Mouse (Mus musculus): ENCODE measurements at regions not wholly inside any gene's neighbourhood (a gene's known extent, or its start where the extent isn't known, plus 50 kb on each side); places are given as distances from the start of the nearest gene placed in this dataset.

DNA sequence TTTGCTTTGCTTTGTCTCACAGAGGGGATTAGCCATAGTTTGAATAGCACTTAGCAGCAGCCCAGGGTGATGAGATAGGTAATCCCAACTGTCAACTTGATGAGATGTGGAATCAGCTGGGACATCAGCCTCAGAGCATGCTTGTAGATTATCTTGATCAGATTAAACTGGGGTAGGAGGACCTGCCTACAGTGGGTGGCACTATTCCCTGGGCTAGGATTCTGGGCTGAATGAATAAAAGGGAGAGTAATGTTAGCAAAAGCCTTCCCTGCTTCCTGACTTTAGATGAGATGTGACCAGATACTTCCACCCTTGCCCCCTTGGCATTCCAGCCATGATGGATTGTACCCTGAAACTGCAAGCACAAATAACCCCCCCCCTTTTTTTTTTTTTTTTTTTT, 198.0 kb upstream of the Klf3 start:
- DNase-seq (ENCODE audit: low spot score in 2 of 2): no peak

DNA sequence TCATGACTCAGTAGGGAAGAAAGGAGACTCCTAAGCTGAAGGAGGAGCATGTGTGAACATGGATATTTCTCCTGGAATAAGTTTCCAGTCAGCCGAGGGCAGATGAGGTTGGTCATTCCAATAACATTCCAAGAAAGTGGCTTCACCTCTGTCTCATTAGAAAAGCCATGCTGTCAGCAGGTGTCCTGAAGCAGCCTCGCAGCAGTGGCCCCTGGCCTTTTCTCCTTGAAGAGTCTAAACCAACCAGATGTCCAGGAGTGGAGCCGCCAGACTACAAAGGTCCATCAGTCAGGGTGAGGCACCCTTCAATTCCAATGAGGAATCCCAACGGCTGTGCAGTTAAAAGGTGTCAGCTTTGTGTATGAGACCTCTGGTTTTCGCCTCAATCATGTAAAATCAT, 197.2 kb upstream of the Klf3 start:
- DNase-seq (ENCODE audit: low spot score in 2 of 2): no peak

DNA sequence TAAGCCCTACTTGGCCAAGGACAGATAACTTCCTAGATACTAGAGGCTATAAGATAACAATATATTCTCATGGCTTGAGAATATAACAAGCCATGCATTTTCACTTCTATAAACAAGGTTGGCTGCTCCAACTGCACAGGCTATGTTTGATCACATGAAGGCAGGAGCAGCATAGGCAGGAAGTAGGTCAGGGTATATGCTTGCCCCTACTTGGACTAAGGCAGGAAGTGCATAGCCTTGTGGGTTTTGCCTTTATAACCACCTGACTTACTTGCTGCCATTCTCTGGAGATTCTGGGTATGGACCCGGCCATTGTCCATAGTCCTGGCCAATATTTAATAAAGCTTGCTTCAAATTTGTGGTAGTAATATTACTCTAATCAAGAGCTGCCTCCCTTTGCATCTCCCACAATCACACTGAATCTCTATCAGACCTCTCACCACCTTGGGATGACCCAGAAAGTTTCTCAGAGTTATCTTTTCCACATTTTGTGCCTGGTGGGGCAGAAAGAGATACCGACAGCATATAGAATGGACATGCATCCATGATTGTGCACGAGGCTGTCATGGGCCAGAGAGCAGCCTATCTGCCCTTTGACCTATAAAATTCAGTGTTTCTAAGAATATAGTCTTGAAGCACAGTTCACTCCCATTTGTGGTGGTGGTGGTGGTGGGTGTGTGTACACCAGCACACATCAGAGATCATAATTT, 193.7 kb upstream of the Klf3 start:
- DNase-seq (ENCODE audit: low spot score in 2 of 2): no peak

DNA sequence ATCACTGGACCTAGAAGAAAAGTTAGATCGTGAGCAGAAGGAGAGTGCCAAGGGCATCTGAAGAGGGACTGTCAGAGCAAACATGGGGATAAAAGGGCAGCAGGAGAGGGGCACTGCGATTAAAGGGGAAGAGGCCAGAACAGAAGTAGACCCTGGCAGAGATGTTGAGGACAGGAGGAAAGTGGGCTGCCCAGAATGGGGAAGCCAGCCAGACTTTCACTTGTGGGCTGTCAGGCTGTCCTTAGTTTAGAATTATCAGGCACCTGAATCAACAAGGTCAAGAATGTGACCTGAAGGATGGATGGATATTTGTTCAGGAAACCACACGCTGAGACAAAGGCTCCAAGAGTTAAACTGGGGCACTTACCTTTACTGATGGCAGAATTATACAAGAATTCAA, 193.0 kb upstream of the Klf3 start:
- no peak for DNase-seq (ENCODE audit: low spot score in 2 of 2)

DNA sequence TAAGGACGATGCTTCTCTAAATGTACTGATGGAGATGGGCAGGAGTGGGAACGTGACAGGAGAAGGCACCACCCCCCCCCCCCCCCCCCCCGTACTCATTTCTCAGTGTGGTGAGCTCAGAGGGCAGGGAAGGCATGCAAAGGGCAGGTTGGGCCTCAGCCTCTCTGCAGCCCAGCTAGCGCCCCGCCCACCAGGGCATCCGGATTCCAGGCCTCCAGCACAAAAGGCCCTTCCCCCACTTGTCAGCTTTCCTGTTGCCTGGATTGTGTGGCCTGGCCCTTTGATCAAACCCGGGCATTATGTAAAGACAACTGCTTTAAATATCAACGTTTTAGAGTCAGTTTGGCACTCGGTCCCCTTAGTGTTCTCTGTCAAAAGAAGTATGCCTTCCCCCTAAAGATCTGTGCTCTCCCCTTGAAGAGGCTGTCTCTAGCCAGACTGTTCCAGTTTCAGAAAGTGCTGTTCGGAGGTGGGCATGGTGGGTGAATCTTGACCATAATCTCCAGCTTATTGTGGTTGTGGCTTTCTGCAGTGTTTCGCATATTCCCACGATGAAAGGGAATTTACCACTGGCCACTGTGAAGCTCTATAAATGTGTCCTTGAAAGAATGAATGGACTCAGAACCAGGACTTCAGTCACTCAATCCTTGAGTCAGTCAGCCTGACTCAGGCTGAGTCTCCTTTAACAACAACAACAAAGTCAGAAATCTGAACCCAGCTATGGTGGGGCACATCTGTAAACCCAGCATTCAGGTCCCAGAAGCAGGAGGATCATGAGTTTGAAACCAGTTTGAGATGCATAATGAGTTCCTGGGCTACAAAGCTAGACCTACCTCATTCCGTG, 192.4 kb upstream of the Klf3 start:
- DNase-seq (ENCODE audit: low spot score in 2 of 2): no peak

DNA sequence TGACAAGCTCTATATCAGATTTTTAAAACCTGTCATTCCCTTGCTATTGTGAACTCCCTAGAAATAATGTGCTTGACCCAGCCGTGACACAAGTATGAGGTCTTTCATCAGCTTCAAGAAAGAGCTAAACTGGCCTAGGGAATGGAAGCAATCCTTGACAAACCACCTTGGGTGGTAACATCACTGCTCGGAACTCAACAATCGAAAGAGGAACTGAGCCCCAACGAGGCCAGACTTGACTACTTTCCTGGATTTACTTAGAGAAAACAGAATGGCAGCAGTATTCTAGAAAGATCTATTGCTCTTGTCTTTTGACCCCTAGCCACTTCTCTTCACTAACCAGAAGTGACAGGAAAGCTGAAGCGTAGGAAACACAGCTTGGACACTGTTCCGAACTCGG, 191.2 kb upstream of the Klf3 start:
- DNase-seq (ENCODE audit: low spot score in 2 of 2): no peak

DNA sequence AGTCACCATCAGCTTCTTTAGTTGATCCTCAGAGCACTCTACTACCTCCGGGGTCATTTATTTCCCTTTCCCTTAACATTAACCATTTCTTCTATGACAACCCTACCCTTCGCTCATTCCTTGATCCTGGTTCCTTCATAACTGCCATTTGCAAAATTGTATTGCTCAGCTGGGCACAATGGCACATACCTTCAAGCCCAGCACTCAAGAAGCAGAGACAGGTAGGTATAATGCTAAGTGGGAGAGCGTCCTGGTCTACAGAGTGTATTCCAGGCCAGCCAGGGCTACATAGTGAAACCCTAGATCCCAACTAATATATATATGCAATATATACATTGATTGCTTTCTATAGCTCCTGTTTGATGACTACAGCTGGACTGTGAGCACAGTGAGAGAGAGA, 189.5 kb upstream of the Klf3 start:
- no peak for DNase-seq (ENCODE audit: low spot score in 2 of 2)

DNA sequence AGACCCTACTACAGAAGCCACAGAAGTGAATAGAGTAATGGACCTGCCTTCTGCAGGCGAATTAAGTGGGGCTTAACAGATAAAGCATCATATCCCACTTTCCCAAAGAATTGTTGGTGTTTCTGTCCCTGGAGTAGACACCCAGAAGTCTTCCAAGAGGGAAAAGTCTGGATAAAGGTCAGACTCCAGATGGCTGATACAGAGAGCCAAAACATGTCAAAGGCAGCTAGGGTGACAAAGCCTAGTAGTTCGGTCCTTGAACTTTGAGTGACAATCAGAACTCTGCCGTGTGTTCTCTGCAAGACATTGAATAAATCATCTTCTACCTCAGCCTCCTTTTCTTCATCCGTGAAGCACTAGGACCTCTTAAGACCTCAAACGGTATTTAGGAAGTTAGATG, 185.1 kb upstream of the Klf3 start:
- DNase-seq (ENCODE audit: low spot score in 2 of 2): no peak

DNA sequence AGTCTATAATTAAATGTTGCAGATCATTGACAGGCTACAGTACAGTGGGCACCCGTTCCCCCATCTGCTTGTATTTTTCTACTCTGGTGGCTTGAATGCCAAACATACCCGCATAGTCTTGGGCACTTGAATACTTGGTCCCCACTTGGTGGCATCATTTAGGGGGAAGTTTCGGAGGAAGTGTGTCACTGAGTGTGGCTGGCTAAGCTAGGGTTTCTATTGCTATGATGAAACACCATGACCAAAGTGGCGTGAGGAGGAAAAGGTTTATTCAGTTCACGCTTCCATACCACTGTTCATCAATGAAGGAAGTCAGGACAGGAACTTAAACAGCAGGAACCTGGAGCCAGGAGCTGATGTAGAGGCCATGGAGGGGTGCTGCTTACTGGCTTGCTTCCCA, 183.4 kb upstream of the Klf3 start:
- DNase-seq (ENCODE audit: low spot score in 2 of 2): no peak

DNA sequence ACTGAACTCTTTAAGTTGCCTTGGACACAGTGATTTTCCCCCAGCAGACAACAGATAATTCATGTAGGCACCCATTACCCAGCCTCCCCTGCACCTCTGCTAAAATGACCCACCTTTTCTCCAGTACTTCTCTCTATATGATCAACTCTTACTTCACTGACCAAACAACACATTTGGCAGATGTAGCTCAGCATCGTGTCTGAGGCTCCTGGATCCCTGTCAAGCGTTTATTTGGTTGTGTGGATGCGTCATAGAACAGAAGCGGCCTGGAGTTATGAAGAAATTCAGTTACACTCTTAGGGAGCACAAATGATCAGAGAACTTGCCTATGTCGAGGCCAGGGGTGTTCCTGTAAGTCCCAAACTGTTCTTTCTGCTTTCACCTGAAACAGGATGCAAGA, 182.5 kb upstream of the Klf3 start:
- DNase-seq (ENCODE audit: low spot score in 2 of 2): no peak

DNA sequence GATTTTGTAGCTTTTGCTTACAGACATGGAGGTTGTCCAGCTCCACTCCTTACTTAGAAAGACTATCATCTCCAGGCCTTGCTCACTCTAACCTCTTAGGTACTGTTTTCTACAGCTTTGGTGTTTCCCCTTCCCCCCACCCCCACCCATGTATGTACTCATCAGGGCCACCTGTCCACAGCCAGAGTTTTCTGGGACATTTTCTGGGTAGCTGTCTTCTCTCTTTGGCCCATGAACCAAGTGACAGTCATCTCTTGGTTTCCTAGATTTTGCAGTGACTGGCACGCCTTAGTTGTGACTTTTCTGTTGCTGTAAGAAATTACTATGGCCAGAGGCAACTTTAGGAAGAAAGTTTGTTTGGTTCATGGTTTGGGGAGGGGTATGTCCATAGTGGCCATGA, 181.8 kb upstream of the Klf3 start:
- no peak for DNase-seq (ENCODE audit: low spot score in 2 of 2)

DNA sequence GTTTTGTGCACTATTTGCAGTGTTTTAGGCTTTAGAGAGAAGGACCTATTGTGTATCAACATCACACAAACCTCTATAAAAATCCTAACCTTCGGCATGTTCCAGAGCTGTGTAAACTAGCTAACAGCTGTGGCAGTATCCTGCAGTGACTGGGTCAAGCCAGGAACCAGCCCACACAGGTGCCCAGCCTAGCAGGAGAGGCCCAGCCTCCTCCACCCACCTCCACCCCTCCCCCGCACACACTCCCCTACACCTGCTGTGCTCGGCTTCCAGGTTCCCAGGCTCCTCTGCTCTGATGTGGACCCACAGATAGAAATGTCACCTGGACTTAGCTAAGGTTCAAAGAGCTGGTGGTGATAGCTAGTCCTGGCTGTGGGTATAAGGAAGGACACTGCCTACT, 179.5 kb upstream of the Klf3 start:
- DNase-seq (ENCODE audit: low spot score in 2 of 2): no peak

DNA sequence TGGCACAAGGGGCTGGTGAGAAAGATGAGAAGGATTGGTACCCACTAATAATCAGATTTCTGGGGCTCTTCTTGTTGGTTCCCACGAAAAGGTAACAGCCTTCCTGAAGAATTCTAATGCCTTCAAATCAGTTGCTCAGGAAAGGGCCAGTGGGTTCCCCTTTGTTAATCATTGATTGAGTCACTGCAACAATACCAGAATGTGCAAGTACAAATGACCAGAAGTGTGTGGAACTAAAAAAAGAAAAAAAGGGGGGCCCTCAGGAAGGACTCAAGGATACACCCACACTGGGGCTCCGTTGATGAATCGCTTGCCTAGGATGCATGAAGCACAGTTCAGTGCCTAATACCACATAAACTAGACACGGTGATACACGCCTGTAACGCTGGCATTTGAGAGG, 179.0 kb upstream of the Klf3 start:
- DNase-seq (ENCODE audit: low spot score in 2 of 2): no peak

DNA sequence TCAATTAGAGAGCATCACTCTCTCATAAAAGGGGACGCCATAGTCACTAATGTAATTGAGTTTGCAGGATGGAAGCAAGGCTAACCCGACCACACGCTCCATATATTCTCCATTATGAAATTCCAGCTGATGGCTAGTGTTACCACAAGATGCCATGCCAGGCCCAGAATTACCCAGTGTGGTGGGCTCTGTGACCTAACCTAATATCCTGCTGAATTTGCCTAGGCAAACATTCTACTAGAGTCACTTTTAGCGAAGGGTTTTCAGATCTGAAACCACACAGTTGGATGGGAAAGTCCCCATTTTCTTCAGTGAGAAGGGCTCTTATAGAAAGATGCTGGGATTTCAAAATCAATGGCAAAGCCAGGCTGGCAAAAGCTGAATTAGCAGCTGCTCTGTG, 177.8 kb upstream of the Klf3 start:
- no peak for DNase-seq (ENCODE audit: low spot score in 2 of 2)

DNA sequence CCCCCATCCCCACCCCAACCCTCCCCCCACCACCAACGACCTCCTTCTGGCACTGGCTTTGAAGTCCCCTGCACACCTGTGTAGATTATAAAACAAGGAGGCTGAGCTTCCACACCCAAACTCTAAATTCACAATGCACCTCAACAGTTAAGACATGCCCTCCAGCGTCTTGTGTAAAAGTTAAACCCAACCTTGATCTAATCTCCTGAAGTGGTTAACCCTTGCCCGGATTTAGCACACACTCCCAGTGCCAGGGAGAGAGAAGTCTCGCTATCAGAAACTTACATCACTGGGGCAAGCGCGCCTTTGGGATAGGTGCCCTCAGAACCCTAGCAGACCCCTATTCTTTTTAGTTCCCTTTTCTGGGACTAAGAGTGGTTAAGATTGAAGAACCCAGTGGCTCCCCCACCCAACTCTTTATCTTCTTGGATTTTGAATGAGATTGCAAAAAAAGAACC, 177.3 kb upstream of the Klf3 start:
- DNase-seq (ENCODE audit: low spot score in 2 of 2): no peak

DNA sequence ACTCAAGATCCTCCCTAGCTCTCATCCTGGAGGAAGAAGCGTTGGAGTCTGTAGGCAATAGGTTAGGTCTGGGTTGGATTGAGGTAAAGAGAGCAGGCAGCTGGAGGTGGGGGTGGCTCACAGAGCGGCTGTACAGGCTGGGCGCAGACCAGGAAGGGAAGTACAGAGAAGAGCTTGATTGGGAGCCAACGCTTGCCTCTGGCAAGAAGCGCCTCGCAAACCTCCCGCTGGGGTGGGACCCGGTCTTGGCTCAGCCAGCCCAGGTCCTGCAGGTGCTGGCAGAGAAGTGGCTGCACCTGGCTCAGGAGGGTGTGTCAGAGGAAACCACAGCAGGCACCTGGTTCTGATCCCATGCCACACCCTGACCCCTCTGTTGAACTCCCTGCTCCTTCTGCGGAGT, 176.8 kb upstream of the Klf3 start:
- no peak for DNase-seq (ENCODE audit: low spot score in 2 of 2)

DNA sequence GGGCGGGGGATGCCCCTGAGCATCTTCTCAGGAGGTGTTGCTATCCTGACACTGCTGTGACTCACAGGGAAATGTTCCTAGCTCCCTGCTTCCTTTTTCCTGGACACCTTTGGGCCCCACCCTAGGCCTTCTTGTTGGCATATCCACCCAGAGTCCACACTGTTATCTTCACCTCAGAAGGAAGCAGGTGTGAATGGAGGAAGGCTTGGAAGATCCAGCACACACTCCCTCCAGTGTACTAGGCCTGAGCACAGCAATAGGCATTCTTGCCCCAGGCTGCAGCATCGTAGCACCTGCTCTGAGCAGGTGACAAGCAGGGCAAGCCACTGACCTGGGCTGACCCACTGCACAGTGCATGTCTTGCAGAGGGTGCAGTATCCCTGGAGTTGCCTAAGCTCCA, 172.6 kb upstream of the Klf3 start:
- no peak for DNase-seq (ENCODE audit: low spot score in 2 of 2)

DNA sequence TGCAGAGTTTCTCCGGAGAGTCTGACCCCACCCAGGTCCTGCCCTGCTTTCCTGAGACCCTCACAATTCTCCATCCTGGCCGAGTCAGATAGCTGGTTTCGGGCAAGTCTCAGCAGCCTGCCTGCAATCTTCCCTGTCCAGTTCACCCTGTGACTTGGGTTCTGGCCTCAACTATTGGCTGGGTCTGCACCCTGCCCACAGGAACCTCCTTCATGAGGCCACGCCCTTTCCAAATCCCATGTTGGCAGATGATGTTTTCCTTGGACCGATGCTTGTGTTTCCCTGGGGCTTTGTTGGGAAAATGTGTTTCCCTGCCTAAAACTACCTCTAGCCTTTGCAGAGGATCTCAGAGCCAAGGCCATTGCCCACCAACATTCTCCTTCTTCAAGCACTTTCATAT, 171.0 kb upstream of the Klf3 start:
- DNase-seq (ENCODE audit: low spot score in 2 of 2): no peak

DNA sequence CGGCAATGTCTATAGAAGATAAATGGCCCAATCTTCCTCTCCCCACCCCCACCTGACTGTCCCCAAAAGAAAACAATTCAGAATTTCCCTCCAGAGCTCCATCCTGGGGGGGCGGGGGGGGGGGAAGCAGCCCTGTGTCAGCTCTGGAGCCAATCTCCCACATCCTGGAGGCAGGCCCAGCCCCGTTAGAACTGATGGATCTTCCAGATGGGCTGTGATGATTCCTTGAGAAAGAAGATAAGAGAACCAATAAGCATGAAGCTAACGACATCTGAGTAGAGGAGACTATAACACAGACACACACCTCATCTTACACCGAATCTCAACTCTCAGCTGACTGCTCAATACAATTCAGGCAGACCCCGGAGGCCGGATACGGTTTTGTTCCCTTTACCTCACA, 169.2 kb upstream of the Klf3 start:
- no peak for DNase-seq (ENCODE audit: low spot score in 2 of 2)

DNA sequence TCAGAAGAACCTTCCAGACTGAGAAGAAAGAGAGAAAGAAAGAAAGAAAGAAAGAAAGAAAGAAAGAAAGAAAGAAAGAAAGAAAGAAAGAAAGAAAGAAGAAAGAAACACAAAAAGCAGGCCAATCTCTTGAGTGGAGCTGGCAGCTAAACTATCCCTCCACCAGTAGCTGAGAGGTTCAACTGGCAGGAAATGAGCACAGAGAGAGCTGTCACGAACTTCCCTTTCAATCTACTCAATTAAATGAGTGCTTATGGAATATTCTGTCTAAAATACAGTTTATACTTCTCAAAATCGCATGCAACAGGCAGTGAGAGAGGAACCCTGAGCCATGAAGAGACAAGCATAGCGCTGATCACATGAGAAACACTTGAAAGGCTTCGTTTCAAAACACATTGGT, 168.5 kb upstream of the Klf3 start:
- DNase-seq (ENCODE audit: low spot score in 2 of 2): no peak

DNA sequence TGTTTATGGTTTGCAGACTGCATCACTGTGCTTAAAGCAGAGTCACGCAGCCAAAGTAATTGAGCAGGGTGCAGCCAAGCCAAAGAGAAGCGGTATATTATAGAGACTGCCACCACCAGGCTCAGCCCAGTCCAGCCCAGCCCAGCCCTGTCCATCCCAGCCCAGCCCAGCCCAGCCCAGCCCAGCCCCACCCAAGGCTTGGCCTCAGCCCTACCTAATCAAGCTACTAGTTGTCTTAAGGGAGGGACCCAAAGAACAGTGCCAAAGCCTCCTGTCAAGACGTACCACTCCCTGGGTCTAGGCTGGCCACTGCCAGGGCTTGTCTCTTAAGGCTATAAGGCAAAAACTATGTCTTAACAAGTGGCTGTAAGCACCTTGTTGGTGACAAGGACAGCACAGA, 166.9 kb upstream of the Klf3 start:
- no peak for DNase-seq (ENCODE audit: low spot score in 2 of 2)

DNA sequence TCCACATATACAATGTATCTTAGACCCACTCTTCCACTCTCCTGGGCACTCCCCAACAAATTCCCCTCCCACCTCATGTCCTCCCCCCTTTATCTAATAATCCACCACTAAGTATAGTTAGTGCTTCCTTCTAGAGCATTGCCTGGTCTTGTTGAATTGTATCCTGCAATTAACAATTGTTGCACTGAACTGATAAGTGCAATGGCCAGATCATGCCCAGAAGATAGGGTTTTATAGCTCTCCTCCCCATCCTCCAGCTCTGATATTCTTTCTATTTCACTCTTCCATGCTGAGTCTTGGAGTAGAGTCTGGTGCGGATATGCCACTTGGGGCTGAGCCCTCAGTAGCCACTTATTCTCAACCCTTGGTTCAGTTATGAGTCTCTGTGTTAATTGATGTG, 159.6 kb upstream of the Klf3 start:
- DNase-seq (ENCODE audit: low spot score in 2 of 2): no peak

DNA sequence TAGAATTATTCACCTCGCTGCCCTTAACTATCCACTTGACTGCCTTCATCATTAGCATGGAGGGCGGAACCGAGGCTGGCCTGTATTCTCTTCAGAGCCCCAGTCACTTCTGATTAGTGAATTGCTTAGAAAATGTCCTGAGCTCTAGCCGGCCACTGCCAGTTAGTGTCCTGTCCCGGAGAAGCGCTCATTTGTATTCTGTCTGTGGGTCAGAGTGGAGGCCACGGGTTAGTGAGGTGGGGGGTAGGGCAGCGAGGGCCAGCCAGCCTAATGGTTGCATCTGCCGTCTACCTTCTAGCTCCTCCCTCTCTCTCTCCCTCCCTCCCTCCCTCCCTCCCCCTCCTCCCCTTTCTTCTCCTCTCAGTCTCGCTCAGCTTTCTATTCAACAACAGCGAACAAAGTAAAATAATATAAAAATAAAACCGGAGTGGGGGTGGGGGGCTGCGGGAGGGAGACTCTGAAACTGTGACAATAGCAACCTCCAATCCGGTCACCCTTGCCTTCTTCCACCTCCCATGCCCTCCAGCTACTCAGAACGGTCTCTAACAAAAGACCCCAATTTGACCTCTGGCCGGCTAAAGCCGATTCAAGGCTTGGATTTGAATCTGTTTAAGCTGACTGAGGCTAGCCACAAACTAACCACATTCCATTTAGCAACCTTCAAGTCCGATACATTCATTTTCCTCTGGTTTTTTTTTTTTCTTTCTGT, 155.6 kb upstream of the Klf3 start:
- no peak for DNase-seq (ENCODE audit: low spot score in 2 of 2)

All from spleen, postnatal 14 days (tissue).